Mouse (Mus musculus): ENCODE measurements around the gene 4930451I11Rik.

4930451I11Rik gene

DNA sequence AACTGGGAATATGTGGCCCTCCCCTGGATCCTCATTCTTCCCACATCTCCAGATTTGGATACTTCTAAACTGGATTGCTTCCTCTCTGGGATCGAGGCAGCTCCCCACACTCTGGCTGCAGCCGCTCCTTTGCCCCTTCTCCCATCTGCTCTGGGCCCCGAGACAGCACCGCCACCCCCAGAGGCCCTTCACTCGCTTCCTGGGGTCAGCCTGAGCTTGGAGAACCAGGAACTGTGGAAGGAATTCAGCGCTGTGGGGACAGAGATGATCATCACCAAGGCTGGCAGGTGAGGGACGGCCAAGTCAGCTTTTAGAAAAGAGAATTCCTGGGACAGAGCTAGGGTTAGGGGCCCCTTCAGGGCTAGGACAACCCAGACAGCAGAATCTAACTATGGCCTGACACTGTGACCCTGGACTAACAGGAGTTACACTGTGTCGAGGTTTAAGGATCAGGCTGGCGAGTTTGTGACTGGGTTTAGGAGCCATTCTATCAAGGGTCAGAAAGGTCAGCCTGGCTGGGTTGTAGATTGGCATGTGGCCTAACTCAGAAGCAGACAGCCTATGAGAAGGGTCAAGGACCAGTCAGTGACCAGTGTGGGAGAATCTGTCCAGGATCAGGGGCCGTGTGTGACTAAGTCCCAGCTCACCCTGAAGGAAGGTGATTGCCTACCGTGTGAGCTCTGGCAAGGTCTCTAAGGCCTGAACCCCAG is 49.6 kb downstream of the 4930451I11Rik start:
- DNase-seq (ENCODE audit: low spot score in 2 of 2): no peak

DNA sequence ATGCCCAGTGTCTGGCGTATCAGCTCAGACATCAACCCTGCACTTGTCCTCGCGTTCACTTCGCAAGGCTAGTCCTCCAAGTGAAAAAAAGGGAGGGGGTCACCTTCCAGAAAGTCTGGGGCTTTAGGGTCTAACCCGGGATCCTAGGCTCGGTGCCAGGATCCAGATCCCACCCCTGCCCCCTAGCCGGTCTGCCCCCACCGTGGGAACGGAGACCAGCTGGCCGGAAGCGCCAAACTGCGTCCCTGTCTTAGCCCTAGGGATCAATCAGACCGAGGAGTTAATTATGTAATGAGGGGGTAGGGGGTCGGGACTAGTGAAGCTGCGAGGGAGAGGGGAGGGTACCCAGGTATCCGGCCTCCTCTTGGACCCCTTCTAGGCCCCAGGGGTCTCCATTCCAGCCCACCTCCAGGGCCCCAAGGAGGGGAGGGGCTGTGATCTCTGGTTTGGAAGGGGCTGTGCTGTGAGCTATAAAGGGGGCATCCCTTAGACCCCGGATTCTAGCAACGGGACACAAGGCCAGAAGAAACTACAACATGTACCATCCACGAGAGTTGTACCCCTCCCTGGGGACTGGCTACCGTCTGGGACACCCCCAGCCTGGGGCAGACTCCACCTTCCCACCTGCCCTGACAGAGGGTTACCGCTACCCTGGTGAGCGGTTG is 50.3 kb downstream of the 4930451I11Rik start, which contains the start of gene Tbx6:
Gene Tbx6, plus strand, starts transcription at position 513 of the 665 bp plus-strand sequence.
- no peak for DNase-seq (ENCODE audit: low spot score in 2 of 2)

All from natural killer cell, adult 2 months (primary cell).